Mouse (Mus musculus) adrenal gland, adult 18-20 months (tissue): ENCODE results near the gene Zc3h6. TPM values are rescaled to one million over a fixed set of nuclear protein-coding genes. Genes with fewer than 3 reads are reported as not detected.

Experiments used
- DNase-seq, 2 experiments: peaks; one replicate each; pipeline ENCODE4 v3.0.0; 2021 to 2022; ENCODE audit warnings: low spot score in 2 of 2
- long read RNA-seq, 2 experiments: library from polyadenylated mRNA; stranded (forward); transcript quantifications; one replicate each; pipeline ENCODE4 v2.0.0; 2021
- total RNA-seq, 2 experiments: library from RNA; stranded (reverse); gene quantifications; 1 replicate in 1 of 2; 2 replicates in 1 of 2; pipeline ENCODE4 v1.2.3; 2021

Gene Zc3h6
- total RNA-seq = 1 to 10 TPM; 2.8 to 3.1 TPM
- long read RNA-seq, experiment 1, partial matches to known transcripts = 1 of 2 reads
- long read RNA-seq, experiment 1, other reads (novel, unspliced or antisense) = 0 of 2 reads
- long read RNA-seq, experiment 2, full-length matches to known transcripts = 1 of 4 reads
- long read RNA-seq, experiment 2, partial matches to known transcripts = 3 of 4 reads
- long read RNA-seq, experiment 2, other reads (novel, unspliced or antisense) = 0 of 4 reads

DNA sequence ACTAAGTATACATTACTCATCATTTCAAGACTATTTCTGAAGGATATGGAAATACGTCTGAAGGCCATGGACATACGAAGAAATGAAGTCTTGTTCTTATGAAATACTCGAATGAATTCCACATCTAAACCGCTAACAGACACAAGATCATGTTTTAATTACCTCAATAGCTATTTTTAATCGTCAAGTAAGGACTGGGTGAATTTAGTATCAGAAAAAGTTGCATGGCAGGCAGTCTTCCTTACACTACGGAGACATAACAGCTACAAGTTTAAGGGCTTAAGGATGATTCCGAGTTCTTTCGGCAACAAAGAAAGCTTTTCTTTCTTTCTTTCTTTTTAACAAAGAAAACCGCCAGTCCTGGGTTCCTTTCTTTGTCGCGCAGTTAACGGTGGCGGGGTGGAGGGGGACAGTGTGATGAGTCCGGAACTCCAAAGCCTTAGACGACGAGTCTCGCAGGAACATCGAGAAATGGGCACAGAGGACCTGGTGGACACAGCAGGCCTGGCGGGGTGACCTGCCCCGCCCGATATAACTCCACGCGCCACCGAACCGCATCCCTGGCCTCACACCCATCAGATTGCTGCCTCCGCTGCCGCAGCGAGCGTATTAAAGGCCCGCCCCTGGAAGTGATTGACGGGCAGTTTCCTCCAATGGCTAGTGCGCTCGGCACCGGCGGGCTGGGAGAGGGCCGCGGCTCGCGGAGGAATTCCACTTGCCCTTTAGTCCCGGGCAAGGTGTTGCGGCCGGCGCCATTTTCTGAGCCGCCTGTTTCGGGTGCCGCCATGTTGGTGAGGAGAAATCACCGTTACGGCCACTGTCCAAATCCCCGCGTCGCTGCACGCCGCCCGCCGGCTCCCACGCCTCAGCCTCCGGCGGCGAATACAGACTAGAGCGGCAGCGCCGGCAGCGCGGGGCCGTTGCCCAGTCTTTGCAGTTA, at the start of gene Zc3h6:
Gene Zc3h6 (plus strand): TSS at position 762 of the 940 bp plus-strand sequence.
- peak; percentile 98 to 99 for DNase-seq

DNA sequence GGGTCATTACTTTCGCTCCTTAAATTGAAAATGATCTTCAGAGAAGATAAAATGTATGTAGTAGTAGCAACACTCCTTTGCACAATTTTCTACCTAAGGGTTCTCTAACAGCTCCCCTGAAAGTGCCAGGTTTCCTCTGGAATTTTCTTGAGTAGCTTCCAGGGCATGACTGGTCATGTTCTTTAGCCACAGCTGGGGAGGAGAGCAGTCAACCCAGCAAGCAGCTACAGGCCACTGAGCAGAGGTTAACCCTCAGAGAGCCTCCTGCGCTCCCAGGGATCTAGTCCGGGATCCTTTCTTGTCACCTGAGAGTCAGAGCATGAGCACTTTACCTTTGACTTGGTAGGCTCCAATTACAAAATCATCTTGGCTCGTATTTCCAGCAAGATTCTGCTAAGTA, 42.4 kb upstream of the Zc3h6 start:
- no peak for DNase-seq

DNA sequence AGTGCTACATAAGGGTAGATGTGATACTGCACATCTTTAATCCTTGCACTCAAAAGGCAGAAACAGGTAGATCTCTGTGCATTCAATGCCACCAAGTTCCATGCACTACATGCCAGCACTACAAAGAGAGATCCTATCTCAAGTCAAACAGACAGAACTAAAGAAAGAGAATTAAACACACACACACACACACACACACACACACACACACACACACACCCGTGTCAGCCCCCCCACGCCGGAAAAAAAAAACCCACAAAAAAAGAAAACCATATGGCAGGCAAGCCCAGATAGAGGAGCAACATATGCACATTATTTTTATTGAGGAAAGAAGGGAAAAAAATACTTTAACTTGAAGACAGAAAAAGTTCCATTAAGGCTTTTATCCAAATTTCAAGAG, 38.8 kb upstream of the Zc3h6 start:
- no peak for DNase-seq

DNA sequence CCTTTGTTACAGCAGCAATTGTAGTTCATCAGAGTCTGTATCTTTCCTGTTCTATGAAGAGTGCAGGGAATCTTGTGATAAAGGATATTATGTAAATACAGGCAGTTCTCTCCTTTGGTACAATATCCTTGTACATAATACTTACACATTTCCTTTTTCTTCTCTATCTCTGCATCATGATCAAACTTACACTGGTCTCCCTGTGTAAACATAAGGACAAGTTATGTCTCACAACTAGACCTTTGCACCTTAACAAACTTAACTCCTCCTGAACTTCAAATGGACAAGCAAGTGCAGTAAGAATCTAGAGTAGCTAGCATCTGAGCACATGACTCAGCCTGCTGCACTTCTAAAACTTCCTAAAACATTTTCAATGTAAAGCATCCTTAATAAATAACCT, 36.5 kb upstream of the Zc3h6 start:
- no peak for DNase-seq

DNA sequence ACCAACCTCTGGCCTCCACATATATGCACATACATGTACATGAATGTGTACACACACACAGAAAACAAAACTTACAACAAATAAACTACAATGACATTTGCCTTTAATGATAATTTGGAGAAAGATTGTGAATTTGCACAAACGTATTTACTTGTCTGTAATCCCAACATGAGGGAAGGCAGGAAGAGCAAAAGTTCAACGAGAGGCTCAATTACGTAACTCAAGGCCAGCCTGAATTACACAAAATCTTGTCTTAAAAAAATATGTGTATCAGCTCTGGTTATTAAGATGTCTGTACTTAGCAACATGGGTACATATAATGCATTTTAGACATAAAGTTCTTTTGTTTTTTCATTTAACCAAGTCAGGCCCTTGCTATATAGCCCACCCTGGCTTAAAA, 30.9 kb upstream of the Zc3h6 start:
- DNase-seq = no peak

DNA sequence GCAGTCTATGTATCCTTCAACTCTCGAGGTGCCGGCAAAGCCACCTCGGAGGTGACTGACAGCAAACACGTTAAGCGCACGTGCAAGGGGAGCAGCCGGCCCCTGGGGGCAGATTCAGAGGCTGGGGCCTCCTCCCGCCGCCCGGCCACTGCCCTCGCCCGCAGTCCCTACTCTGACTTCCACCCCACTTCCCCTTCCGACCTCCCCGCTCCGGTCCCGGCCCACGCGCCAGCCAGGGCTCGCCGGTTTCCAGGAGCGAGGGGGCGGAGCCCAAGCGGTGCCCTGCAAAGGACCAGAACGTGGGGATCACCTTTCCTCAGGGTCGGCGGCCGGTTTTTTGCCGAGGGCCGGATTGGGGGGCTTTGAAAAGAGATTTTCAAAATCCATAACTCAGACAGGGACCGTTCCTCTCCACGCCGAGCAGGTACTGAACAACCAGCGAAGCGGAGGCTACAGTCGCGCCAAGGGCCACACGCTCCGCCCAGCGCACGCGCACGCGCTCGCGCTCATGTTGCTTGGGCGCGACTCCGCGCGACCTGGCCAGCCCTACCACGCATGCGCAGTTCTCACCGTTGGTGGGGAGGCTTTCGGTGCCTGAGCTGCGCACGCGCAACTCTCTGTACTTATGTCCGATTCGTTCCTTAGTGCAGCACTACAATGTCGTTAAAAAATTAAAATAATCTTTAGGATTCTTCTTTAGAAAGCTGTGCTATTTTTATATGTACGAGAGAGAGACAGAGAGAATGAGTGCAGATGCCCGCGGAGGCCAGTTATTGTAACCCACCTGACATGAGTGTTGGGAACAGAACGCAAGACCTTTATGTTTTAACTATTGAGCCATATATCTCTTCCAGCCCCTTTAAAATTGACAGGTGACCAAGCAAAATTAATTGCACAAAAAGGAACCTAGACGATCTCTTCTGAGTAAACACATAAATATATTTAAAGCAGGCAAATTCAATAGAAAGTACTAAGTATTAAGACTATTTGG, 23.4 kb upstream of the Zc3h6 start, which contains the start of gene Zc3h8:
Gene Zc3h8 (minus strand): TSS at position 540 of the 991 bp plus-strand sequence.
- peak; percentile 96 to 97 for DNase-seq

DNA sequence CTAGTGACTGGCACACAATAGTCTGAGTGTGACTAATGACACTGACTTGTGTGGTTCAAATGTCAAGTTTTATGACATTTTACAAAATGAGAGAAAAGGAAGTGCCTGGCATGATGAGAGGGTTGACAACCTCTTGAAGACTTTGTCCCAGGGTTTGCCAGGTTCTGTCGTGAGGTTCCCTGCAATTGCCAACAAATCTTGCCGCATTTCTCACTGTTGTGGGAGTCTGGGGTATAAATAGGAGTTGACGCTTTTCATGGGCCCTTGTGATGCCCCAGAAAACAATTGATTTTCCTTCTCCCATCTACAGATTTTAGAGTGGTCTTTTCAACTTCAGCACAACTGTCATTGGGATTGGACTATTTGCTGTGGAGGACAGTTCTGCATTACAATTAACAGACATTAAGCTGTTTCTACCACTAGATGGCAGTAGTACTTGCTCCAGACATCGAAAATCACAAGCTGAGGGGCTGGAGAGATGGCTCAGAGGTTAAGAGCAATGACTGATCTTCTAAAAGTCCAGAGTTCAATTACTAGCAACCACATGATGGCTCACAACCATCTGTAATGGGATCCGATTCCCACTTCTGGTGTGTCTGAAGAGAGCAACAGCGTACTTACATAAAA, 19.1 kb upstream of the Zc3h6 start:
- DNase-seq = no peak

DNA sequence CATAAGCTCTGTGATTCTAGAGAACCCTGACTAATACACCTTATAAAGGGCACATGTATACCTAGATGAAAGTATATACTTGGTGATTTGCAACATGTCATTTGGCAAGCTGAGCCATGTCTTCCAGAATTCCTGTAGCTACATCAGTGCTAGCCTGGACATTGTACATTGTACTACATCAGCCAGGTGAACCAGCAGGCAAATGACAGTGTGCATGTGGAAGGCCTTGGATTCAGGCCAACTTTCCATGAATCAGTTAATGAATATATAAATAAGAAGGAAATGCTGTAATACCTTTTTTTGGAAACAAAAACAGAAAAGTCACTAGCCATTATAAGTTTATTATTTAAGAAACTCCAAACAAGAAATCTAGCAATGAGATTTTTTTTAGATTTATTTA, 13.0 kb upstream of the Zc3h6 start:
- DNase-seq = no peak

DNA sequence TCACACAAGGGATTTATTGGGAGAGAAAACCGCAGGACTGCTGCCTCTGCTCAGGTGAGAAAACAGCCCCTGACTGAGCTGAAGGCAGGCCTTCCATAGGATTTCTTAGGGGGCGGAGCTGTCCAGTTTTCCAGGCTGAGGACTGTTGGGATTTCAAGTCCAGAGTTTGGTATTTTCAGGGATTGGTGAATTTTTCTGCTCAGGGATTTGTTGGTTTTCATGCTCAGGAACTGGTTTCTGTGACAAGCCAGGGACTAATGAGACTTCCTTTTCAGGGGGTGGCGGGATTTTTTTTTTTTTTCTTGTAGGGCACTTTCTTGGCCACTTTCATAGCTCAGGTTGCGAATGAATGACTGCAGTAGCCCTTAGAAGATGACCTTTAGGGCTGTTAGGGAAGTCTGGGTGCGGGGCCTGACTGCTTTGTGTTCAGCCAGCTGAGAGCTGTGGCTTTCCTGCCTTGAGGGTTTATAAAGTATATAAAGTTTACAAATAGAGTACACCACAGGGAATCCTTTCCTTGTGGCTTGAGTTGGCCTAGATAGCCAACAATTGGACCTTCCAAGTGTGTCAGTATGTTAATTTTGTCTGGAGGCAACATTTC, 1.6 kb upstream of the Zc3h6 start:
- no peak for DNase-seq

DNA sequence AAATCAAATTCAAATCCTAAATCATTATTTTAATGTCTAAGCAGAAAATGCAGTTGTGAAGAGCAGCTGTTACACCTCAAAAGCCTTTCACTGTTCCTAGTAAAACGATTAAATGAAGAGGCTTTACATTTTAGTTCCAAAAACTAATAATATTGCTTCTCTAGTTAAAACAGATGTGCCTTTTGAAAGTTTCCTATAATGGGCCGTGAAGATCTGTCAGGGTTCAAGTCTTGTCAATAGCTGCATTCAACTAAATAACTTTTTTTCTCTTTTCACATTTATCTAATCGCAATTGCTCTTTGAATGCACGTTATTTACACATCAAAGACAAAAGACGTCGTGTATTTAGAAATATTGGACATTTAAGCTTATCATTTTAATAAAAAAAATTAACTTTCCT, 966 bp upstream of the Zc3h6 start:
- DNase-seq = no peak

DNA sequence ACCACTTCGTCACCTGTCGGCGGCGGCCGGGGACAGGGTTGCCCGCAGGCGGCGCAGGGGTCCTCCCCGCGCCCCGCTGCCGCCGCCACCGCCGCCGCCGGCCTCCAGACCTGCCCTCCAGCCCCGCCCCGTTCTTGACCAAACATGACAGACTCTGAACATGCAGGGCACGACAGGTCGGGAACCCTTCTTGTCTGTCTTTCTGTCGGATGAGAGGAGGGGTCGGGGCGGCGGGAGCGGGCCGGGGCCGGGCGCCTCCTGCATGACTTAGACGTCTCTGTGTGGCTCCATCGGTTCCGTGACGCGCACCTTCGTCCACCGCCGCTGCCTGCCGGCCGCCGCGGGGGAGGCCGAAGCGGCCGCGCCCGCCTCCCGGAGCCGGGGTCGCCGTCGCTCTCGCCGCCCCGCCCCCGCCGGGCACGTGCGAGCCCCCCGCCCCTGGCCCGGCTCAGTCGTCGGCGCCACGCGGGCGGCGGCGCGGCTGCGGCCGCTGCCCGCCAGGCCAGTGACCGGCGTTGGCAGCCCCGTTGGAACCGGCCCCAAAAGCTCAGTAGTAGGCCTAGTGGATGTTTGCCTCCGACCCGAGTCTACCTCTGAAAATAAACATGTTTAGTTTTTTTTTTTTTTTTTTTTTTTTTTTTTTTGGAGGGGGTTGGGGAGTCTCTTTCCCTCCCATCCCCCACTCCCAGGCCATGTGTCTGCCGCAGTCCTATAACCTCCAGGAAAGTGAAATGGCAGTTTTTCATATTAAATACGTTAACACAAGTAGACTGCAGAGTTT, 649 bp downstream of the Zc3h6 start, which contains the start of gene Gm10762:
Gene Gm10762 (minus strand): TSS at position 65 of the 781 bp plus-strand sequence.
- DNase-seq = peak; percentile 81 to 82

DNA sequence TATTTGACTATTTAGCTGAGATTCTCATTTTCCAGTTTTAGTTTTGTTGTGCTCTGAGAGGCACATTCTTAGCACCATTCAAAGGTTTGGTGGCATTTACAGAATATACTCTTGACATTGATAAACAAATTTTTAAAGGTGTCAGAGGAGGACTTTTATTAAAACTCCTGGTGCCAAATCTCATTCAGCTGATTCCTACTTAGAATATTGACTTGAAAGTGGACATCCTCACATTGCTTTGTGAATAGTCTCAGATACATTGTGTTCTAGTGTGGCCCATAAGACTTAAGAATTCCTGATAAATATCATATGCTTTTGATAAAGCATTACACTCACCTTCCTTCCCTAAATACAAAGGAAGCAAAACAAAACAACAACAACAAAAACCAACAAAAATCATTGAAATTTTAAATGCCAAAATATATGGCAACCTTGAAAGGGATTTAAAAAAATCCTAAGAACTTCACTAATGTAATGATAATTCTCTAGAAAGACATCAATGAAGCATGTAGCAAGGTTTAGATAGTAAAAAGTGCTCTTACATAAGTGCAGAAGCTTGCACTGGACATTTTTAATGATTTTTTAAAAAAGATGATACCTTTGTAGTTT, 1.4 kb downstream of the Zc3h6 start:
- no peak for DNase-seq

DNA sequence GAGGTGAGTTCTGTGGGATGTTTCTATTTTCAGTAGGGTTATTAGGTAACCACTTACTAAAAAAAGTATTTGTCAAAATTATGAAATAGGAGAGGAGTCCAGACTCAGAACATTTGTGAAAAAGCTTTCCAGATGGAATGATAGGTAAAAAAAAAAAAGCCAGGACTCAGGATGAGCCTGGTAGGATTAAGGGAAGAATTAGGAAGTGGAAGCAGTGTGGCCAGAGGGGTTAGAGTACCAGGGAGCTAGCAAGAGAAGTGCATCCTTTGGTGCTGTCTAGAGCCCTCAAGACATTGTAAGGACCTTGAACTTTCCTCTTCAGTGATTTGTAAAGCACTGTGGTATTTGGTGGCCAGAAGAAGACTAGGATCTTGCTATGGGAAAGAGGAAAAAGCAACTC, 5.1 kb downstream of the Zc3h6 start:
- no peak for DNase-seq

DNA sequence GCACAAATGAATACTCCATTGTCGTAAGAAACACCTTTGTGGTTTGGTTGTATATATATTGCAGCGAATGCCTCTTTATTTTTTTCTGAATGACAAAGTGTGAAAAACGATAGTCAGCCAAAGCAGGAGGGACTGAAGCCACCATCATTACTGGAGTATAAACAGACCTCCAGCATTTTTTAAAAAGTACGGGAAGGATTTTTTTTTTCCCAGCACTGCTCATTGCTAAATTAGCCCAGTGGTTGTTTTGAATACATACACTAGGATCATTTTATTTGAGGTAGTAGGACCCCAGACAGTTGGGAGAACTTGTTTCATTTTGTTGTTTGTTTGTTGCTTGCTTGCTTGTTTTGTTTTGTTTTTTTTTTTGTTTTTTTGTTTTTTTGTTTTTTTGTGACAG, 8.4 kb downstream of the Zc3h6 start:
- DNase-seq = no peak

DNA sequence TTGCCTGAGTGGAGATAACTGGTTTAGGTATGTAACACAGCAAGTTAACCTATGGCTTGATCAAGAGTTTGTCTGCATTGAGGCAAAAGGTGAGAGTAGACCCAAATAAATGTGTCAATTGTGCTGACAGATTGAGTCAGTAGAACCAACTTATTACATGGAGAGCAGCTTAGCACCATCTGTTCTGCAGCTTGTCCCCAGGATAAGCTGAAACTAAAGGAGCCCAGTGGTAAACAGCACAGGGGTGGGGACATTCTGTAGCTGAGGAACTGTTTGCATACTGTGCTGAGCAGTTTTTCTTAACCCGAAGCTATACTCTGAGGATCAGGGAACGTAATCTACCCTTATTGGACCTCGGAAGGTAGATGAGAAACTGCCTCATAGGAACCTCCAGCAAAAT, 17.5 kb downstream of the Zc3h6 start:
- no peak for DNase-seq

DNA sequence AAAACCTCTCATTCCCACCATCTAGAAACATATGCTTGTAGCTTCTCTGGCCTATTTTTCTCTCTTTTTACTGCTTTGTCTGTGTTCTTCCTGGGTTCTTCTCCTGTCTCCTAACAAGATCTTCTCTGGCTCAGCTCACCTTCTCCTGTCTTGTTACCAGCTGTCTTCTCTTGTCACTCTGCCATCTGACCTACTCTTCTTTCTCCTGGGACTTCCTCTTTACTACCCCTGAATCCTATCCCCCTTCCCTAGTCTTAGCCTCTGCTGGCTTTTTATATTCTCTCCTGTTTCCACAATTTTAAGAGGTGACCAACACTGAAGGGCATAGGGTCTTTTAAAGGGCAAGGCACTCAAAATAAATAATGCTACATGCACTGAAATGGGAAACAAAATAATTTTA, 37.7 kb downstream of the Zc3h6 start:
- DNase-seq = no peak

DNA sequence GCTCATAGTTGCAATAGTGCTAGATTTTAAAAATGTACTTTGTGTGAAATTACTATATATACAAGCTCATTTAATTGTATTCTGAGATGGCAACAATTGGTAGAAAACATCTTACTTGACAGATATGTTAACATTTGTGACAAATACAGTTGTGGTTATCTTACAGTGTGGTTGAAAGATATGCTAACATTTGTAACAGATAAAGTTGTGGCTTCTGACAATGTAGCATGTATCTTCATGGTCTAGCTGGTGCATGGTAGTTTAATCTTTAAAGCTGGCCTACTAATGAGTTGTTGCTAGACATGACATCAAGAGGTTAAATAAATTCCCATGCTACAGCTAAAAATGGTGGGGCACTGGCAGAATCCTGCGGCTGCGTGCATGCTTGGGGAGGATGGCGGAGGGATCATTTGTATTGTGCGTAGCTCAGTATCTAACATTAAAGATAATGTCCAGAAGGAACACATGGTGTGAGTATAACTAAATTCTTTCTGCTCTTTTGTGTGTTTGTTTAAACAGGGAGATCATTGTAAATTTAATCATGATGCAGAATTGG, 39.1 kb downstream of the Zc3h6 start:
- DNase-seq = no peak

DNA sequence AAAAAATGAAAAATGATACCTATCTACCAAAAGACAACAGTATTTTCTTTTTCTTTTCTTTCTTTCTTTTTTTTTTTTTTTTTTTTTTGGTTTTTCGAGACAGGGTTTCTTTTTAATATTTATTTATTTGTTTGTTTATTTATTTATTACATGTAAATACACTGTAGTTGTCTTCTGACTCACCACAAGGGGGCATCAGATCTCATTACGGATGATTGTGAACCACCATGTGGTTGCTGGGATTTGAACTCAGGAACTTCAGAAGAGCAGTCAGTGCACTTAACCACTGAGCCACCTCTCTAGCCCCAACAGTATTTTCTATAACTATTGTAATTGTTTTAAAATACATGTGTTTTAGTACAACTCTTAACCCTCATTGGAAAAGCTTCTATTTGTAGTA, 41.7 kb downstream of the Zc3h6 start:
- DNase-seq = peak in 1 of 2 experiments; percentile 11

DNA sequence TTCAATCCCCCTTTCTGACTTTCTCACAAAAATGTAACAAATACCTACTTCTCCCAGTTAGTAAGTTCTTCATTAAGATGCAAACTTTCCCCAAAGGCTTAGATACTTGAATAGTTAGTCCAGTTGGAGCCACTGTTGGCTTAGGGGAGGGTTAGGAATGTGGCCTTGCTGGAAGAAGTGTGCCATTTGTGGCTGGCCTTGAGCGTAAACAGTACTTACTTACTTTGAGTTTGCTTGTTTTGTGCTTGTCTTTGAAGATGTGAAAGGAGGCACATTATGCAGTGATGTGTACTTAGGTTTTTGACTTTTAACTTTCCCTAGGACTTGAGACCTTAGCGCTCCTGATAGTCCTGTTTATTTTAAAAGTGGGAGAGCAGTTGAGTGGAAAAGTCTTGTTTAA, 52.9 kb downstream of the Zc3h6 start:
- peak in 1 of 2 experiments; percentile 7 for DNase-seq
